Mouse (Mus musculus) thymus, postnatal 4 days (tissue): ENCODE results near the gene 4930558K02Rik.

Experiments used
- DNase-seq: peaks from one replicate; pipeline ENCODE4 v3.0.0; 2021

4930558K02Rik gene

DNA sequence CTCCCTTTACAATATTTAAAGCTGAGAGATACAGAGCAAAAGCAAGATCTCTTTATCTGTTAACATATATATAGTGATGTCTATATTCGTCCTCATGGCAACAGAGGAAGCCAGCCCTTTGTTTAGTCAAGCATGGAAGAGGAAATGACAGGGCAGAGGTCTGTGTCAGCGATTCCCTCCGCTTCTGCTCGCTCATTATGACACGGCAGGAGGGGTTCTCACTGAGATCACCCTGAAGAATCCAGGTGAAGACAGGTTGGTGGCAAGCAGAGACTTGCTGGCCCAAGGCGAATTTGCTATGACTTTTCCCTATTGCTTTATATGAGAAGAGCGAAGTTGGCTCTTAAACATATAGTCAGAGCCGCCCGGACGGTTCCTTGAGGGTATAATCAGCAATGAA lies 83.3 kb downstream of the 4930558K02Rik start:
- no peak for DNase-seq

DNA sequence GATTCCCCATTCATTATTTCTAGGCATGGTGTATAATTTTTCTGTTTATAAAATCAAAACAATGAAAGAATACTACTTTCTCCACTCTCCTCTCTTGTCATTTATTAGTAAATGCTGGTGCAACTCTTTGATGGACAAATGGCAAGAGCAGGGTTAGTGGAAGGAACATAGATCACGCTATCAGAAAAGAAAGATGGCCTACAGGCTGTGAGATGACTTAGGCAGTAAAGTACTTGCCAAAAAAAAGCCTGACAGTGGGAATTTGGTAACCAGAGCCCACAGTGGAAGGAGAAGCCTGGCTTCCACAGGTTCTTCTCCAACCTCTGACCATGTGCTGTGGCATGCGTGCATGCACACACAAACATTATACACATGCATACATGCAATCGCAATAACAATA lies 84.4 kb downstream of the 4930558K02Rik start:
- no peak for DNase-seq

DNA sequence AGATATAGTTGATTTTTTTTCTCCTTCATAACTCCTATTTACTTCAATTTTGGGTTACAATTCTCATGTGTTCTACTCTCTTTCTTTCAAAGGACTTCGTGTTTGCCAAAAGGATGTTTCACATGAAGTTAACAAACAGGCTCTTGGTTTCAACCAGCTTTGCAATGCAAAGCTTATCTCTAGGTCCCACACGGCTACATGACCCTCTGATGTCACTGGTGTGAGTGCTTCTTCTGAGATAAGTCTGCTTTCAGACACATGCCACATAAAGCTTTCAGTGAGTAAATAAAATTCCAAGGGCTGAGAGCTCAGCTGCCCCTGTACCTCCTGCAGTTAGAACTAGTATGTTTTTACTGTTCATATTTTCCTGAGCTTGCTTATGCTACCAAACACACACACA lies 84.9 kb downstream of the 4930558K02Rik start:
- DNase-seq: no peak

DNA sequence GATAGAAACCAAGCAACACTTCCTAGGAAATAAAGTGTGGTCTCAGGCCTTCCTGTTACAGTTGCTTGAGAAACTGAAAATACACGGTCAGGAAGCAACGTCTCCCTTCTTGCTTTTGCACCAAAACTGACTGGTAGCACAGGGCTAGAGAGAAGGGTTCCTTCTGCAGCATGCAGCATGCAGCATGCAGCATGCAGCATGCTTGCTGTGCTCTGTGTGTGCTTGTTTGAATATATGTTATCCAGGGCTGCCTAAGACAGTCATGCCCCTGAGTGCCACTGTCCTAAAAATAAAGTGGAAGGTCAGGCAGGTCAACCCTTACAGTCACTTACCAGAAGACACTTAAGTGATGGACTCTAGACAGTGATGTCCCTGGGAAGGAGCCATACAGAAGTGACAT lies 85.3 kb downstream of the 4930558K02Rik start:
- DNase-seq: no peak
